ENCODE assay signal across 12 mouse cellular contexts in the genomic region with DNA sequence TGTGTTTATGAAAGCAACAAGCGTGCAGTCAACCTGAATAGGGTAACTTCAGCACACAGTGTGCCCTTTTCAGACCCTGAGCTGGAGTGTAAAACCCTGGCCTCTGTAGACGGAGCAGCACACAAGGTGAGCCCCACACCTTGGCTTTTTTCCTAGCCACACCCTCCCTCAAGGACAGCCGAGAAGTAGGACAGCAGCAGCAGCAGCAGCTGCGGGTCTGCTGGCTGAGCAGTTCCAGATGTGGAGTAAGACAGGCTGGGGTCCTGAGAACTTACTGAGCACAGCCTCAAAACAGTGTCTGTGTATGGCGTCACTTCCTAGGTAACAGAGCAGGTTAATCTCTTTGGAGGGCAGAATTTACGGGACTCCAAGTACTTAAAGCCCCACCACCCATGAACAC. TPM values are rescaled to one million over a fixed set of nuclear protein-coding genes. Genes with fewer than 3 reads are reported as not detected.
DNase-seq lines count a peak whose midpoint lies in the region; ATAC-seq and TF ChIP-seq lines count a peak whose summit lies in the region.
"Had no signal": no experiment of that assay in that cellular context is flagged by ENCODE, and none has a peak within 500 bp of the region (broad histone marks: within the 10 kb centered on the region; RNA-seq: fewer than 3 reads in every experiment).

No protein-coding gene starts in this region.

- H3K4me3 ChIP-seq in lung, postnatal 0 days (ENCODE audit: low read depth, low read length): no peak overlapping the region
- H3K4me3 ChIP-seq: liver, embryonic 15.5 days had no signal

- H3K27ac ChIP-seq in lung, postnatal 0 days (ENCODE audit: low read length): no peak overlapping the region
- H3K27ac ChIP-seq: liver, embryonic 15.5 days had no signal

- TF ChIP-seq EP300 in lung, postnatal 0 days (IDR thresholded peaks at IDR 0.05): no peak

- peak; percentile 20 for DNase-seq in lung, postnatal 0 days (ENCODE audit: low spot score)
- DNase-seq in lung, postnatal 4 days: no peak
- DNase-seq in forelimb bud, embryonic 11.5 days (ENCODE audit: low read depth, low spot score): peak; percentile 62
- DNase-seq in mesoderm, embryonic 11.5 days (ENCODE audit: low read depth, low spot score): peak; percentile 26
- DNase-seq in cerebellum, postnatal 4 days (ENCODE audit: low spot score in 2 of 2): no peak
- DNase-seq in Muller cell, postnatal 12 days (ENCODE audit: inconsistent ontology term): no peak
- no peak for DNase-seq in spleen, postnatal 10 days (ENCODE audit: low spot score in 2 of 2)
- DNase-seq: cerebellum, adult 9-11 months; heart, adult 11 months; heart, postnatal 10 days; right cerebral cortex, postnatal 14 days had no signal

- no peak for TF ChIP-seq CTCF in lung, postnatal 0 days (IDR thresholded peaks at IDR 0.05)

- no peaks in the 10 kb centered on the region for H3K9me3 ChIP-seq in lung, postnatal 0 days (ENCODE audit: low read length)
- H3K9me3 ChIP-seq: liver, embryonic 15.5 days had no signal

- no peaks in the 10 kb centered on the region for H3K27me3 ChIP-seq in lung, postnatal 0 days (replicated peaks; ENCODE audit: insufficient read depth, low read length)
- H3K27me3 ChIP-seq: liver, embryonic 15.5 days had no signal

- 53% methylated on average over 6 of the region's 6 CpGs for WGBS in lung, postnatal 0 days

- no peak overlapping the region for H3K4me2 ChIP-seq in lung, postnatal 0 days (replicated peaks; ENCODE audit: low read depth, low read length)
- H3K4me2 ChIP-seq: liver, embryonic 15.5 days had no signal

- no peaks in the 10 kb centered on the region for H3K36me3 ChIP-seq in lung, postnatal 0 days (ENCODE audit: insufficient read depth, low read length)
- H3K36me3 ChIP-seq: liver, embryonic 15.5 days had no signal

- H3K9ac ChIP-seq in lung, postnatal 0 days (replicated peaks; ENCODE audit: low read depth): no peak overlapping the region
- H3K9ac ChIP-seq: liver, embryonic 15.5 days had no signal

- H3K4me1 ChIP-seq in lung, postnatal 0 days (ENCODE audit: insufficient read depth, low read depth, low read length): 0 out of 2 replicates have a peak, but pooled peaks cover 4% of the 10 kb centered on the region

- ATAC-seq in lung, postnatal 0 days: peak; percentile 49; the same call in 1 of the 2 replicates

RNA-seq across cellular contexts. Expression of gene Phxr2, which starts 7.4 kb away (rescaled TPM):
- not detected in 2 replicates for polyA plus RNA-seq in lung, postnatal 0 days (2015; fragmentation: Nextera tagmentation; extraction: Ambion mirVana)
- polyA plus RNA-seq: liver, embryonic 15.5 days had no signal

RNA-seq across cellular contexts. Expression of gene Galnt4, which starts 10.7 kb away (rescaled TPM):
- 8.0 and 8.9 TPM in 2 replicates for polyA plus RNA-seq in lung, postnatal 0 days (2015; fragmentation: Nextera tagmentation; extraction: Ambion mirVana)

RNA-seq across cellular contexts. Expression of gene Poc1b, which starts 11.9 kb away (rescaled TPM):
- polyA plus RNA-seq in lung, postnatal 0 days (2015; fragmentation: Nextera tagmentation; extraction: Ambion mirVana): 6.1 and 6.2 TPM in 2 replicates

Comparison
In these comparisons a context has a peak if more than half of its experiments do, and no peak if none do; other contexts are left out.
1. DNase-seq: peak in lung, postnatal 0 days (single experiment), forelimb bud, embryonic 11.5 days (single experiment) and mesoderm, embryonic 11.5 days (single experiment); none in lung, postnatal 4 days (0 of 2), cerebellum, postnatal 4 days (0 of 2), Muller cell, postnatal 12 days (single experiment) and spleen, postnatal 10 days (0 of 2).